Comparison of ENCODE assay signal across 9 mouse cellular contexts in genomic region chr6:91678506-91679094, GRCm38 (mm10). TPM values are rescaled to one million over a fixed set of nuclear protein-coding genes. Genes with fewer than 3 reads are reported as not detected.
A peak's percentile ranks its signal among the peaks of the same experiment; 100 is the strongest.
DNase-seq lines count a peak whose midpoint lies in the region; ATAC-seq and TF ChIP-seq lines count a peak whose summit lies in the region.
"Had no signal": no experiment of that assay in that cellular context is flagged by ENCODE, and none has a peak within 500 bp of the region (broad histone marks: within the 10 kb centered on the region; RNA-seq: fewer than 3 reads in every experiment).

No protein-coding gene starts in this region.

- ATAC-seq in erythroblast, adult 5-6 weeks (replicated peaks; ENCODE audit: low FRiP score, poor library complexity, severe bottlenecking): peak; percentile 62
- ATAC-seq in liver, embryonic 15.5 days (ENCODE audit: insufficient read depth): peak; percentile 51

- 0 out of 2 replicates have a peak overlapping the region, but pooled peaks have one; percentile 13 for H3K4me3 ChIP-seq in left cerebral cortex, adult 2 months
- H3K4me3 ChIP-seq in liver, embryonic 15.5 days (replicated peaks): peak overlapping the region; percentile 44
- H3K4me3 ChIP-seq: midbrain, embryonic 12.5 days had no signal

- H3K9me3 ChIP-seq in liver, embryonic 15.5 days (replicated peaks): no peaks in the 10 kb centered on the region
- H3K9me3 ChIP-seq: midbrain, embryonic 12.5 days had no signal

- peak overlapping the region; percentile 22; the same call in 1 of the 2 replicates for H3K9ac ChIP-seq in liver, embryonic 15.5 days
- H3K9ac ChIP-seq: midbrain, embryonic 12.5 days had no signal

- no peaks in the 10 kb centered on the region for H3K27me3 ChIP-seq in liver, embryonic 15.5 days
- H3K27me3 ChIP-seq: midbrain, embryonic 12.5 days had no signal

- WGBS in liver, embryonic 15.5 days (ENCODE audit: insufficient replicate concordance): 18% methylated on average over 12 of the region's 12 CpGs

- no peak; the same call in 1 of the 2 replicates for TF ChIP-seq CTCF in left cerebral cortex, adult 2 months (IDR thresholded peaks at IDR 0.05)

- H3K27ac ChIP-seq in left cerebral cortex, adult 2 months: peak overlapping the region; percentile 55
- H3K27ac ChIP-seq in liver, embryonic 15.5 days (replicated peaks): peak overlapping the region; percentile 74
- H3K27ac ChIP-seq: midbrain, embryonic 12.5 days had no signal

- H3K36me3 ChIP-seq in liver, embryonic 15.5 days (replicated peaks): no peaks in the 10 kb centered on the region
- H3K36me3 ChIP-seq: midbrain, embryonic 12.5 days had no signal

- peaks cover 36% of the 10 kb centered on the region for H3K4me1 ChIP-seq in liver, embryonic 15.5 days (replicated peaks)

- intact Hi-C loops in left cerebral cortex, adult 2 months (cut with DNase I): no loop called here
- intact Hi-C loops in left cerebral cortex, postnatal 10 days (cut with DNase I): no loop called here

- no peak for DNase-seq in left cerebral cortex, adult 2 months (ENCODE audit: extremely low spot score in 1 of 2, low spot score in 2 of 2)
- DNase-seq in left cerebral cortex, postnatal 10 days (ENCODE audit: extremely low spot score in 1 of 2, low spot score in 2 of 2): no peak
- peak; percentile 55 for DNase-seq in R1 (ENCODE audit: low read depth, low spot score)
- no peak for DNase-seq in Muller cell, postnatal 12 days (ENCODE audit: inconsistent ontology term)
- no peak for DNase-seq in spleen, postnatal 36 days (ENCODE audit: low spot score in 2 of 2)
- DNase-seq in right cerebral cortex, postnatal 4 days: no peak

- H3K4me2 ChIP-seq in liver, embryonic 15.5 days: peak overlapping the region; percentile 70
- H3K4me2 ChIP-seq: midbrain, embryonic 12.5 days had no signal

RNA-seq across cellular contexts. Expression of gene Slc6a6, which starts 5.3 kb away (rescaled TPM):
- total RNA-seq in left cerebral cortex, adult 2 months (2021): 100 to 1,000 TPM; 127 to 147 TPM
- 100 to 1,000 TPM; 198 to 215 TPM for total RNA-seq in left cerebral cortex, postnatal 10 days (2021)
- total RNA-seq in erythroblast, adult 5-6 weeks (2015; ENCODE audit: low replicate concordance): 12.1 and 15.0 TPM in 2 replicates
- total RNA-seq in erythroblast, adult 5-6 weeks (2017; ENCODE audit: low replicate concordance): 7.1 and 11.6 TPM in 2 replicates
- 19.5 and 20.1 TPM in 2 replicates for polyA plus RNA-seq in liver, embryonic 15.5 days (2015; fragmentation: Nextera tagmentation; extraction: Ambion mirVana)

Comparison
In these comparisons a context has a peak if more than half of its experiments do, and no peak if none do; other contexts are left out.
1. RNA of gene Slc6a6, which starts 5.3 kb away (total RNA-seq): 198 to 215 TPM in left cerebral cortex, postnatal 10 days and 127 to 147 TPM in left cerebral cortex, adult 2 months; 7.1 to 15.0 TPM in erythroblast, adult 5-6 weeks; every median in the first group is over 4 times any median in the second.